Mouse (Mus musculus) megakaryocyte-erythroid progenitor cell, adult 5 weeks (primary cell): ENCODE data around the gene Opn5. TPM values are rescaled to one million over a fixed set of nuclear protein-coding genes. Genes with fewer than 3 reads are reported as not detected.

Experiments
- polyA plus RNA-seq: library from polyadenylated mRNA; stranded (reverse); fragments of >175 nt; gene quantifications from 2 replicates; pipeline ENCODE4 v1.2.3, GENCODE M21; 2012

The Opn5 gene
- not detected in 2 replicates for polyA plus RNA-seq

DNA sequence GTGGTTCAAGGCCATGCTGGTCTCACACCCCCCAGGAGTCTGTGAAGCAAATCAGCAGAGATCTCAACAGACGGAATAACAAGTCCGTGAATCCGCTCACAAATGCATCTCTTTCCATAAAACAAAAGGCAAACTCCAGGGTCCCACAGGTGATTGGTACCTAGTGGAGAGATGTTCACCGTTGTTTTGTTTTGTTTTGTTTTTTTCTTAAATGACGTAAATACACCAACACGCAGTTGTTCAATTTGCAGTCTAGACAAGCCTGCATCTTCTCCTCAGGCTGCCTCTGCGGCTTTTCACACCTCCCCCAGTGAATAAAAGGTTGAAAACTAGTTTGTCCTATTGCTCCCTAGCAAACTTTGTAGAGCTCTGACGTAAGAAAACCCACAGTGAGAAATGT is at the start of gene Opn5:
TSS of gene Opn5 (minus strand) at position 101 of the 400 bp plus-strand sequence.

Other genes with a start within 250 kb of the Opn5 start
- not detected in 2 replicates for gene Adgrf4, start 80.9 kb upstream of the Opn5 start, polyA plus RNA-seq
- not detected in 2 replicates for gene Adgrf2, start 130.8 kb upstream of the Opn5 start, polyA plus RNA-seq